Mouse (Mus musculus) midbrain, embryonic 15.5 days (tissue): ENCODE results near the gene Ntm. TPM values are rescaled to one million over a fixed set of nuclear protein-coding genes. Genes with fewer than 3 reads are reported as not detected.
A peak's percentile ranks its signal among the peaks of the same experiment; 100 is the strongest.

Experiments
- ATAC-seq: fragments of 200-750 bp; cut with Nextera tagmentation; replicated peaks from 2 replicates; pipeline ENCODE4 v1.8.0; 2017; ENCODE audit warnings: moderate TSS enrichment
- H3K27ac ChIP-seq: fragments of 300-500 bp; sonication (generic); 2 replicates; pipeline ENCODE4 v1.5.1; 2015; ENCODE audit warnings: mild to moderate bottlenecking, inconsistent platforms
- H3K27me3 ChIP-seq: fragments of 300-500 bp; sonication (generic); replicated peaks from 2 replicates; pipeline ENCODE4 v1.6.1; 2015; ENCODE audit warnings: inconsistent platforms
- H3K36me3 ChIP-seq: fragments of 300-500 bp; sonication (generic); replicated peaks from 2 replicates; pipeline ENCODE4 v1.6.1; 2015; ENCODE audit warnings: inconsistent platforms
- H3K4me1 ChIP-seq: fragments of 300-500 bp; sonication (generic); 2 replicates; pipeline ENCODE4 v1.6.1; 2015; ENCODE audit warnings: inconsistent platforms
- H3K4me2 ChIP-seq: fragments of 300-500 bp; sonication (generic); 2 replicates; pipeline ENCODE4 v1.6.1; 2015; ENCODE audit warnings: inconsistent platforms, mild to moderate bottlenecking, moderate library complexity
- H3K4me3 ChIP-seq: fragments of 300-500 bp; sonication (generic); 2 replicates; pipeline ENCODE4 v1.5.1; 2015; ENCODE audit warnings: mild to moderate bottlenecking, inconsistent platforms
- H3K9ac ChIP-seq: fragments of 300-500 bp; sonication (generic); 2 replicates; pipeline ENCODE4 v1.6.1; 2015; ENCODE audit warnings: mild to moderate bottlenecking, inconsistent platforms
- H3K9me3 ChIP-seq: fragments of 300-500 bp; sonication (generic); 2 replicates; pipeline ENCODE4 v1.6.1; 2016; ENCODE audit warnings: inconsistent platforms
- WGBS: fragments of 180-500 bp; shearing (Covaris S2); methylation state at CpG from one replicate; pipeline ENCODE4 v1.1.7; 2015; ENCODE audit warnings: mixed read lengths; 5-methylcytosine and 5-hydroxymethylcytosine counted together
- polyA plus RNA-seq: library from polyadenylated mRNA; unstranded; fragments of >200 nt; fragmentation: Nextera tagmentation; extraction: Ambion mirVana; gene quantifications from 2 replicates; pipeline ENCODE4 v1.2.1, GENCODE M21; 2015

The Ntm gene
- polyA plus RNA-seq, 1 experiment from 2014 or later, result 246 TPM

DNA sequence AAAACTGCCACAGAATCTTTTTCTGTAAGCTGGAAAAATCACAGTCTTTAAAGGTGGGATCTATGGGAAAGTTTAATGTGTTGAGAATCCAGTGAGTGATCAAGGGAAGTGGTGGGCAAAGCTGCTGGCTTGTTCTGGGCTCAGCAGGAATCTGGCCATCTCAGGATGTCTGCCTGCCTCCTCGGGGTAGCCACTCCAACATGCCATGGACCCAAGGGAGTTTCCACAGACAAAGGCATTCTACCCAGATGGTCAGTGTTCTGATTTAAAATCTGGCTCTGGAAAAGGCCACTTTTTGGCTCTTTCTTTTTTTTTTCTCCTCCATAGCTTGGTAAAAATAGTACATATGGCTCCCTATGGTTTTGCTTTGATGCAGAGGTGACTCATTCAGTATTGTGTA is 429.4 kb downstream of the Ntm start:
- Histone ChIP-seq H3K4me3 (no peak overlapping the region), H3K27me3 (no peaks in the 10 kb centered on the region), H3K36me3 (no peaks in the 10 kb centered on the region), H3K27ac (no peak overlapping the region), H3K9ac (no peak overlapping the region), H3K4me2 (no peak overlapping the region), H3K9me3 (no peaks in the 10 kb centered on the region), H3K4me1 (peaks cover 9% of the 10 kb centered on the region; the same call in 1 of the 2 replicates)
- no peak for ATAC-seq
- 41% methylated on average over 1 of the region's 1 CpGs for WGBS

GRCm38 (mm10) chr9:29531147-29531917 is 431.6 kb downstream of the Ntm start:
- no peaks in the 10 kb centered on the region; the same call in 1 of the 2 replicates for H3K27me3 ChIP-seq
- WGBS, result 89% methylated on average over 6 of the region's 6 CpGs
- no peak overlapping the region for H3K9ac ChIP-seq
- no peak for ATAC-seq
- H3K27ac ChIP-seq, result no peak overlapping the region
- no peak overlapping the region for H3K4me2 ChIP-seq
- no peaks in the 10 kb centered on the region for H3K36me3 ChIP-seq
- peaks cover 9% of the 10 kb centered on the region; the same call in 1 of the 2 replicates for H3K4me1 ChIP-seq
- no peaks in the 10 kb centered on the region for H3K9me3 ChIP-seq
- H3K4me3 ChIP-seq, result no peak overlapping the region

- Histone ChIP-seq H3K4me3 (no peak overlapping the region), H3K9ac (no peak overlapping the region), H3K27ac (no peak overlapping the region), H3K36me3 (no peaks in the 10 kb centered on the region), H3K4me1 (peaks cover 8% of the 10 kb centered on the region; the same call in 1 of the 2 replicates), H3K9me3 (no peaks in the 10 kb centered on the region), H3K27me3 (no peaks in the 10 kb centered on the region; the same call in 1 of the 2 replicates), H3K4me2 (no peak overlapping the region)
- no peak for ATAC-seq
- 70% methylated on average over 1 of the region's 1 CpGs for WGBS
Measured at GRCm38 (mm10) chr9:29524109-29524508, 438.8 kb downstream of the Ntm start.

DNA sequence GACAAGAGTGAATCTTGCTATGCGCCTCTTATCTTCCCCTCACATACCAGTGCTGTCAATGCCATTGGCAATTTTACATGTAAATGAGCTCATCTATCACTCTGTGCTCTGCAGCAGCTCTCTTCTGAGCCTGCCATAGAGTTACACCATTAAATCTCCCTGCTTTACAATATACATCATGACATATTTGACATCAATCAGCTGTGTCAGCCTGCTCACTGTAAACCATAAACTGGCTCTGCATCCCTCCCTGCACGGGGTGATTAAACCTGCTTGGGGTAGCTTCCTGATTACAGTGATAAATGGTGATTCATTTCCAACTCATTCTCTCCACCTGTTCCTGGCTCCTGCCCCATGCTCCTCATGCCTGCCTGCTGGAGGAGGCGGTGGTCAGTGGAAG is 439.7 kb downstream of the Ntm start:
- Histone ChIP-seq H3K9me3 (no peaks in the 10 kb centered on the region), H3K27ac (peak overlapping the region; percentile 10), H3K4me2 (no peak overlapping the region), H3K27me3 (no peaks in the 10 kb centered on the region; the same call in 1 of the 2 replicates), H3K4me1 (peaks cover 13% of the 10 kb centered on the region; the same call in 1 of the 2 replicates), H3K4me3 (no peak overlapping the region), H3K9ac (no peak overlapping the region), H3K36me3 (no peaks in the 10 kb centered on the region)
- WGBS, result 45% methylated on average over 3 of the region's 3 CpGs
- ATAC-seq, result peak; percentile 65; the same call in 1 of the 2 replicates

GRCm38 (mm10) chr9:29519181-29519580 is 443.8 kb downstream of the Ntm start:
- Histone ChIP-seq H3K27ac (peak overlapping the region; percentile 17; the same call in 1 of the 2 replicates), H3K4me1 (peaks cover 25% of the 10 kb centered on the region), H3K27me3 (peaks cover 4% of the 10 kb centered on the region; the same call in 1 of the 2 replicates), H3K4me2 (no peak overlapping the region), H3K9ac (no peak overlapping the region), H3K9me3 (no peaks in the 10 kb centered on the region), H3K4me3 (no peak overlapping the region), H3K36me3 (no peaks in the 10 kb centered on the region)
- 32% methylated on average over 2 of the region's 2 CpGs for WGBS
- no peak for ATAC-seq

GRCm38 (mm10) chr9:29516688-29517087 is 446.3 kb downstream of the Ntm start:
- H3K9ac ChIP-seq, result no peak overlapping the region
- H3K9me3 ChIP-seq, result no peaks in the 10 kb centered on the region
- H3K4me3 ChIP-seq, result no peak overlapping the region
- H3K4me1 ChIP-seq, result peaks cover 22% of the 10 kb centered on the region
- WGBS, result 52% methylated on average over 2 of the region's 2 CpGs
- no peak overlapping the region for H3K27ac ChIP-seq
- no peaks in the 10 kb centered on the region for H3K36me3 ChIP-seq
- no peak overlapping the region for H3K4me2 ChIP-seq
- no peak for ATAC-seq
- H3K27me3 ChIP-seq, result peaks cover 4% of the 10 kb centered on the region; the same call in 1 of the 2 replicates

DNA sequence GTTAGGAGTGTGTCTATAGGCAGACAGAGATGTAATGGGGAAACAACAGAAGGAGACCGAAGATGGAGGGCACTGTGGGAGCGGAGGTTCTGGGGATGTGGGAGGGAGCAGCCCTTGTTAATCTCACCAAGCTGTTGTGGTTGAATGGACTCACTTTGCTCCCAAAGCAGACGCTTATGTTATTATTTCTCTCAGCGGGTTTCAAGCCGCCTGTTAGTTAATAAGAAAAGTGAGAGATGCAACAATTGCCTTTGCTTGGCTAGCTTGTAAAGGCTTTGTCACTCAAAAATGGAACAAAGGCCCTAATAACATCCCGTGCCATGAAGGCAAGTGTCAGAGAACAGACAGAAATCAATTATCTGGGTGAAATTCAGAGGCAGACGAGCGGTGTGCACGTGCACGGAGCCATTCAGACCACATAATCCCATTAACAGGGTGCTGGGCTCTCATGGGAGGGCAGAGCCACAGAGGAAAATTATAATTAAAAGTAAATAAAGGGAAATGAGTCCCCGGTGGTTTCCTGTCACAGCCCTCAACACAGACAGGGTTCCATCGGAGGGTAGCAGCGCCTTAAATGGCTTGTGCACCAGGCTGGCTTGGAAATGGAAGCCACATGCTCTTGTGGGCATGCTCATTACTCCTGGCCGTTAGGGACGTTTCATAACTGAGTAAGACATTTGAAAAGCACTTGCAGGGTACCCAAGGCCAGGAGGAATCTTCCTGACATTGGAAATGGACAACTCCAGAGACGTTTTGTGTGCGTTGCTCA is 448.2 kb downstream of the Ntm start:
- Histone ChIP-seq H3K27ac (0 out of 2 replicates have a peak overlapping the region, but pooled peaks have one; percentile 8), H3K9ac (no peak overlapping the region), H3K4me3 (no peak overlapping the region), H3K4me2 (peak overlapping the region; percentile 5; the same call in 1 of the 2 replicates), H3K36me3 (no peaks in the 10 kb centered on the region), H3K27me3 (peaks cover 4% of the 10 kb centered on the region; the same call in 1 of the 2 replicates), H3K4me1 (peaks cover 22% of the 10 kb centered on the region), H3K9me3 (no peaks in the 10 kb centered on the region)
- WGBS, result 16% methylated on average over 17 of the region's 17 CpGs
- peak; percentile 72 for ATAC-seq

- Histone ChIP-seq H3K27me3 (no peaks in the 10 kb centered on the region), H3K4me1 (no peaks in the 10 kb centered on the region), H3K4me2 (no peak overlapping the region), H3K9me3 (no peaks in the 10 kb centered on the region), H3K36me3 (no peaks in the 10 kb centered on the region), H3K9ac (no peak overlapping the region), H3K4me3 (no peak overlapping the region), H3K27ac (no peak overlapping the region)
- ATAC-seq, result no peak
- 32% methylated on average over 2 of the region's 2 CpGs for WGBS
Measured at GRCm38 (mm10) chr9:29496002-29496401, 466.9 kb downstream of the Ntm start.

- ATAC-seq, result no peak
- H3K9me3 ChIP-seq, result no peaks in the 10 kb centered on the region
- WGBS, result 85% methylated on average over 2 of the region's 2 CpGs
- H3K27ac ChIP-seq, result no peak overlapping the region
- no peak overlapping the region for H3K4me3 ChIP-seq
- H3K9ac ChIP-seq, result no peak overlapping the region
- H3K4me1 ChIP-seq, result peaks cover 7% of the 10 kb centered on the region
- no peaks in the 10 kb centered on the region for H3K27me3 ChIP-seq
- H3K36me3 ChIP-seq, result no peaks in the 10 kb centered on the region
- H3K4me2 ChIP-seq, result no peak overlapping the region
Measured at GRCm38 (mm10) chr9:29482272-29482671, 480.7 kb downstream of the Ntm start.

- H3K9ac ChIP-seq, result no peak overlapping the region
- ATAC-seq, result no peak
- peaks cover 13% of the 10 kb centered on the region for H3K4me1 ChIP-seq
- no peaks in the 10 kb centered on the region for H3K27me3 ChIP-seq
- H3K4me3 ChIP-seq, result no peak overlapping the region
- H3K27ac ChIP-seq, result no peak overlapping the region
- H3K36me3 ChIP-seq, result no peaks in the 10 kb centered on the region
- no peak overlapping the region for H3K4me2 ChIP-seq
- no peaks in the 10 kb centered on the region for H3K9me3 ChIP-seq
- whole genome bisulfite sequencing, result 64% methylated on average over 10 of the region's 10 CpGs
Measured at GRCm38 (mm10) chr9:29479051-29479450, 483.9 kb downstream of the Ntm start.

- H3K9me3 ChIP-seq, result no peaks in the 10 kb centered on the region
- peak overlapping the region; percentile 39 for H3K27ac ChIP-seq
- H3K4me2 ChIP-seq, result peak overlapping the region; percentile 15; the same call in 1 of the 2 replicates
- ATAC-seq, result peak; percentile 74
- H3K36me3 ChIP-seq, result no peaks in the 10 kb centered on the region
- H3K4me3 ChIP-seq, result no peak overlapping the region
- no peak overlapping the region for H3K9ac ChIP-seq
- WGBS, result 21% methylated on average over 6 of the region's 6 CpGs
- no peaks in the 10 kb centered on the region for H3K27me3 ChIP-seq
- peaks cover 13% of the 10 kb centered on the region for H3K4me1 ChIP-seq
Measured at GRCm38 (mm10) chr9:29477219-29477618, 485.7 kb downstream of the Ntm start.

DNA sequence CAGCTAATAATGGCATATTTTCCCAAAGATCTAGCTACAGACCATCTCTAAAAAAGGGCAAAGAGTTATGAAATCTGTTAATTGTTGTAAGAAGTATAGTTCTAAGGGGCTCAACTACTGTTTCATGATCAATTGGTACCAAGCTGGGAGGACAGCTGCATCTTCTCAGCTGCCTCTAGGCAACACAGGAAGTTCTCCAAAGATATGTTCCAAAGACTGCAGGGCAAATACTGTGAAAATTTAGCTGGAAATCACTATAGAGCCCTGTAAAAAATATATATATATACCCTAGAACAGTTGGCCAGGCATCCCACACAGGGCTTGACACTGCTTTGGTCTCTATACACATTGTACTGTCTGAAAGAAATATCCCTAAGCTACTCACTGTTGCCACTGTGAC is 489.5 kb downstream of the Ntm start:
- ATAC-seq, result no peak
- no peak overlapping the region for H3K9ac ChIP-seq
- H3K4me3 ChIP-seq, result no peak overlapping the region
- H3K27ac ChIP-seq, result no peak overlapping the region
- no peaks in the 10 kb centered on the region for H3K9me3 ChIP-seq
- no peaks in the 10 kb centered on the region for H3K36me3 ChIP-seq
- H3K27me3 ChIP-seq, result no peaks in the 10 kb centered on the region
- H3K4me2 ChIP-seq, result no peak overlapping the region
- H3K4me1 ChIP-seq, result peaks cover 13% of the 10 kb centered on the region
